Mouse (Mus musculus): Measurements from ENCODE around the gene Heatr5a. TPM values are rescaled to one million over a fixed set of nuclear protein-coding genes. Genes with fewer than 3 reads are reported as not detected.

Heatr5a gene
- total RNA-seq, 2 experiments from 2014 or later: 6.9 to 7.2 TPM

DNA sequence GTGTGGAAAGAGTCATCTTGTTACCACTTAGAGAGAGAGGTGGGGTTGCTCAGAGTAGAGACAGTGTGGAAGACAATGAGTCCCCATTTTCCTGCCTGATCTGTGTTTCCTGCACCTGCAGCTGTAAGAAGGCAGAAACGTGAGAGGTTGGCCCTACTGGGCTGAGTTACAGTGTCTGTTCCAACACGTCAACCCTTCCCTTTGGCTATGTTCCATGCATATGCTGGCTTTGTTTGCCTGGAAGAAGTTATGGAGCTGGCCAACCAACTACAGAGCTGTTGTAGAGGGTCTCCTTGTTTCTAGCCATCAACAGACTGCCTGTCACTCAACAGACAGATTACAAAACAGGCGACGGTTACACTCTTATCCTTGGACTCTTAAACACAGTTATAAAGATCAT is 74.2 kb downstream of the Heatr5a start:
- no peak for DNase-seq (ENCODE audit: low spot score in 2 of 2)

DNA sequence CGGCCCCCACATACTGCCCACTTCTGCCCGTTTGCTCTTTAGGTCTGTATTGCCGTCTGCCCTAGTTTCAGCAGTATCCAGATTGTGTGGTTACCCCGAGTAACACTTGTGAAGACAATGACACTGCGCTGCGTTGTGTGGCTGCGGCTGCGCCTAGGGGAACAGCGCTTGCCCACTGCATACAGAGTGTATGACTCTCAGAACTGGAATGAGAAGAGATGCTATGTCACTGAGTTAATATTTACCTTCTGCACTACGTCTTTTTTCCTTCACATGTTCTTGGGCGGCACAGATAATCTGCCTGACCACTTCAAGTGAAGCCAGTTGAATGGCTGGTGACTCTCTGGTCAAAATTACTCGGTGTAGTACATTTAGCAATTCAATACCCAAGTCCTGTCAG is 82.5 kb downstream of the Heatr5a start:
- intact Hi-C loops (cut with DNase I): no loop called here
- DNase-seq (ENCODE audit: low spot score in 2 of 2): peak in 1 of 2 experiments; percentile 17

More for the DNA sequence above, 74.2 kb downstream of the Heatr5a start:
- intact Hi-C loops (cut with DNase I): no loop called here

DNA sequence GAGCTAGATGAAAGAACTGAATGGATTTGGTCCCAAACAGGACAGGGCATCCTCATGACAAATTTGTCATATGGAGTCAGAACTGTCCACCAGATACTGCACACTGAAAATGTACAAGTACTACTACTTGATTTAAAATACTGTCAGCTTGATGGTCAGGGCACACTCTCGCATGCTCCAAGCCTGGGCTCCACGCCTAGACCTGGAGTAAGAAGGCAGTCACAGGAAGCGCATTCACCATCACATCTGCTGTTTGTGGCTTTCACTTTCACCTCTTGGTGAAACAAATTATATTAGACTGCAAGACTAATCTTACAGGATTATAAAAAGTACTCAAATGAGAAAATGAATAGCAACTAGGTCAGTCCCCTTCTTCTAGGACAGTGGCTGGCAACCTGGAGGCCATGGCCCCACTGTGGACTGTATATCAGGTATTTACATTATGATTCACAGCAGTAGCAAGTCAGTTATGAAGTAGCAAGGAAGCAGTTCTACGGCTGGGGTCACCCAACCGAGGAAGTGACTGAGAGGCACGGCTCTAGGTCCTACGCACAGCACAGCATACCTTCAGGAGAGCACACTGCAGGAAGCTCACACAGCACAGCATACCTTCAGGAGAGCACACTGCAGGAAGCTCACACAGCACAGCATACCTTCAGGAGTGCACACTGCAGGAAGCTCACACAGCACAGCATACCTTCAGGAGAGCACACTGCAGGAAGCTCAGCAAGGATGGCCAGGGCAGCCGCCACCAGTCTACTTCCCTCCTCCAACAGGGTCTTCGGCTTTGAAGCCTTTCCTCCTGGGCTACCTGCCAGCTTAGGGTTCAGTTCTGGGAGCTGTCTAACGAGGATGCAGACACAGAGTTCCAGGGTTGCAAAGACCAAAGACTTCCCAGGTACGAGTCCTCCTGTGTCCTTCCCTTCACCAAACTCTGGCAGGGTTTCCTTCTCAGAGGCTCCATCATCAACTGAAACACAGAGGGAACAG is 83.5 kb downstream of the Heatr5a start:
- DNase-seq (ENCODE audit: low spot score in 2 of 2): no peak

DNA sequence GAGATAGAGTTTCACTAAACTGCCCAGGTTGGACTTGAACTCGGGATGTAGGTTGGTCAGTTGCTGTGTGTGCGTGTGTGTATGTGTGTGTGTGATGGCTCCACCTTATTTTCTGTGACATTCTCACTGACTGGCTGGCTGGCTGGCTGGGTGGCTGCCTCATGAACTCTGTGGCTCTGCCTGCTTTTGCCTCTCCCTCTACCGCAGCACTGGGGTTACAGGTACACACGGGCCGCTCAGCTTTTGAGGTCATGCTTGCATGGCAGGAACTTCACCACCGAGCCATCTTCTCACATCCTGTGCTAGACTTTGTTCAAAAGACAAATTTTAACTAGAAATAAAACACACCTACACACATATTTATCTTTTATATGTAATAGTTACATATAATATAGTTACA is 84.8 kb downstream of the Heatr5a start:
- DNase-seq (ENCODE audit: low spot score in 2 of 2): no peak
- intact Hi-C loops (cut with DNase I): no loop called here

More for the DNA sequence above, 83.5 kb downstream of the Heatr5a start:
- intact Hi-C loops (cut with DNase I): no loop called here

DNA sequence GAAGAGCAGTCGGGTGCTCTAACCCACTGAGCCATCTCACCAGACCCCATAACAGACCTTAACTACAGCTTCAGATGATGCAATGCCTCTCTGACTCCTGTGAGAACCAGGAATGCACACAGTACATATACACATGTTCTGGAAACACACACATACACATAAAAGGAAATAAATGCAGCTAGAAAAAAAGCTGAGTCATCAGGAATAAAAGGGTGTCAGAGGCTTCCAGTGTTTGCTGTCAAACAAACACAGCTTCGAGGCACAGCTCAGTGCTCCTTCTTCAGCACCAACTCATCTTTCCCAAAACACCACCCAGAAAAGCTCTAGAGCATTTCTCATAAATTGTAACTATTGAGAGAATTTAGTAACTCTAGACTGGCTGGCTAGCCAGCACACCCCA is 86.3 kb downstream of the Heatr5a start:
- no peak for DNase-seq (ENCODE audit: low spot score in 2 of 2)
- intact Hi-C loops (cut with DNase I): no loop called here

DNA sequence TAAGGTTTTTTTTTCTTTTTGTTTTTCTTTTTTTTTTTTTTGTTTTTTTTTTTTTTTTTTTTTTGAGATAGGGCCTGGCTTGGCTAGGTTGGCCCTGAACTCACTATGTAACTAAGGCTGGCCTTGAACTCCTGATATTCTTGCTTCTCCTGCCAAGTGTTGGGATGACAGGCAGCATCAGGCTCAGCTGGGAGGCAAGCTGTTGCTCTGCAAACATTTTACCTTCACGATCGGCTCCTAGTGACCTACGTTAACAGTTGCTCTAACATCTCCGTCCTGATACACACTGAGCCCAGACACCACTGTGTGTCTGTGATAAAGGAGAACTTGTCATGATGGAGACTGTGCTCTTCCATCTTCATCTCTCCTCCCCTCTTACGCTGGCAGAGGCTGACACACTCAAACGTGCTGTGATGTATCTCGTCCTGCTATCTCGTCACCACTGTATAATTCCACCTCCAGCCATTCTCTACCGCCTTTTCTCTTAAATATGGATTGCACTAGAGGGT is 87.8 kb downstream of the Heatr5a start:
- intact Hi-C loops (cut with DNase I): no loop called here
- no peak for DNase-seq (ENCODE audit: low spot score in 2 of 2)

DNA sequence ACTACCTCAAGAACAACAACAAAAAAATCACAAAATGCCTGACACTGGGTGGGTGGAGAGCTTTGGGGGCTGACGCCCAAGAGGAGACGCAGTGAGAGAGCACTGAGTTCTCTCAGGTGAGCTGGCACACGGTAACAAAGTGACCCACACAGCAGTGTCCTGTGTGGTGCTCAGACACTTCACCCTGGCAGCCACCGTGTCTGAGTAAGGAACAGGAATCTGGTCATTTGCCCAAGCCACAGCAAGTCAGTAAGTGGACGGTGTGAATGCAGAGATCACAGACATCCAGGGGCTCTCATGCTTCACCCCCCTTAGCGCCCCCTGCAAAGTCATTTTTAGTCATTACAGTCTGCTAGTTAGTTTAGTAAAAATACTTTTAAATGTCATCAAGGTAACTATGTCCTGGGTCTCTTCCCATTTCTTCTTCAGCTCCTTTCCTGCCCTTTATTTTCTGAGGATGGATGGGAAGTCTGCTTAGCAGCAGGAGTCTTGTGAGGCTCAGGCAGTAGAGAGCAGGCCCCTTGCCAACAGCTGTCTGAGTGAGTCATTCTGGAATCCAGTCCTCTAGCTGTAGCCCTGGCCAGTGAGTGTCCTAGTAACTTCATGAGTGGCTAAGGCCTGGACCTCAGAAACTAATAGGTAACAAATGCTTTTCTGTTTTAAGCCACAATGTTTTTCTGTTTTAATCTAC is 88.4 kb downstream of the Heatr5a start:
- intact Hi-C loops (cut with DNase I): no loop called here
- DNase-seq (ENCODE audit: low spot score in 2 of 2): peak; percentile 35 to 49

DNA sequence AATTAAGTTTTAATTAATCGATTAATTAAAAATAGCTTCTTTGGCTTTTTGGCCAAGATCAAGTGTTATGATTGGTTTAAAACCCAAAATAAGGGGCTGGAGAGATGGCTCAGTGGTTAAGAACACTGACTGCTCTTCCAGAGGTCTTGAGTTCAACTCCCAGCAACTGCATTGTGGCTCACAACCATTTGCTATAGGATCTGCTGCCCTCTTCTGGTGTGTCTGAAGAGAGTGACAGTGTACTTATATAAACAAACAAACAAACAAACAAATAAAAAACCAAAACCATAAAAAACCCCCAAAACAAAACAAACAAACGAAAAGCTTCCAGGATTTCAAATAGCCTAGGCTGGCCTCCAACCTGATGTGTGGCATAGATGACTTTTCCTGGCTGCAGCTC is 89.3 kb downstream of the Heatr5a start:
- intact Hi-C loops (cut with DNase I): no loop called here

DNA sequence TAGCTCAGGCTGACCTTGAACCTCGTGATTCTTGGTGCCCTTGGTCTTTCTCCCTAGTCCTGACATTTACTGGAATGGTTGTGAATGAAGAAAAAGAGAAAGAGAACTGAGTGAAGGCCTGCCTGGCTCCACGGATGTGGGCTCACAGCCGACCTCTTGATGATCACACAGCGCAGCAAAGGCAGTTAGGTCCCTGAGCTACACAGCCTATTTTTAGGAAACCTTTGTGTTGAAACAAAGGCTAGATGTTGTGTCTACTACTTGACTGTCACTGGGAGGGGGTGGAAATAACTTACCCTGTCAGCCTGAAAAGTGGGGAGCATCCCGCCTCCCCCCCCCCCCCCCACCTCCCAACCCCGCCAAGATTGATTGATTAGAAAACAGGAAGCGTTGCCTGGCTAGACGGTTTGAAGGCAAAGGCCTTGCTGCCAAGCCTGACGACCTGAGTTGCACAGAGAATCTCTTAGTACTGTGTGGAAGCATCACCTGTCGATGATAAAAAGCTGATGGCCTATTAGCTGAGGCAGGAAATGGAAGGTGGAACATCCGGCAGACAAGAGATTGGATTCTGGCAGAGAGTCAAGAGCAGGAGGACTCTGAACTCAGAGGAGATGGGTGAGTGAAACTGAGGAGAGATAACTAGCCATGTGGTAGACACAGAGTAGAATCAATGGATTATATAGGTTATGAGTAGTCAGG is 99.5 kb downstream of the Heatr5a start:
- intact Hi-C loops (cut with DNase I): no loop called here
- DNase-seq (ENCODE audit: low spot score in 2 of 2): no peak

More for the DNA sequence above, 89.3 kb downstream of the Heatr5a start:
- DNase-seq (ENCODE audit: low spot score in 2 of 2): no peak

DNA sequence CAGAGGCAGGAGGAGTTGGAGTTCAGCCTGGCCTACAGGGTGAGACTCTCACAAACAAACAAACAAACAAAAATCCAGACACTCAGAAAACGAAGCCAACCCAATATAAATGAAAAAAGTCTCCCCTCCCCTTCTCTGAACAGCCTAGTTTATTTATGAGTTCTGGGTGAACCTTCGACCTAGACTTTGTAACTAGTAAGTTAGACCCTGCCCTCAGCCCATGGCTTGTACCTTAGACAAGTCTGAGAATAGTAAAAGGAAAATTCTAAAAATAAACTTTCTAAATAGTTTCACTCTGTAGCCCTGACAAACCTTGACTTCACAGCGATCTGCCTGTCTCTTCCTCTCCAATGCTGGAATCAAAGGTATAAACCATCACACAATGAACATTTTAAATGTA is 101.6 kb downstream of the Heatr5a start:
- intact Hi-C loops (cut with DNase I): no loop called here
- no peak for DNase-seq (ENCODE audit: low spot score in 2 of 2)

DNA sequence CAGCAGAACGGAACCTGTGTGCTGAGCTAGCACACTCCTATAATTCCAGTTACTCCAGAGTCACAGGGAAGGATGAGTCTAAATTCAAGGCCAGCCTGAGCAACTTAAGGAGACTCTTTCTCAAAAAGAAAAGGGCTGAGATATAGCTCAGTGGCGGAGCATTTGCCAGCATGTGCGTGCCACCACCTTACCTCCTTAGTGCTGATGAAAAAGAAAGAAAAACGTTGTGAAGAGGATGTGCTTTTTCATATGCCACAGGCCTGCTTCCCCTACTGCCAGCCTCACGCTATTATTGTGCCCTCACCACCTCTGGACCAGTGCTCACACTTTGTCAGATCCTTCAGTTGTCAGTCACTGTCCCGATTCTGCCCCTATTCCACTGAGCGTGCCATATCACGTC is 104.0 kb downstream of the Heatr5a start:
- DNase-seq (ENCODE audit: low spot score in 2 of 2): no peak
- intact Hi-C loops (cut with DNase I): no loop called here

DNA sequence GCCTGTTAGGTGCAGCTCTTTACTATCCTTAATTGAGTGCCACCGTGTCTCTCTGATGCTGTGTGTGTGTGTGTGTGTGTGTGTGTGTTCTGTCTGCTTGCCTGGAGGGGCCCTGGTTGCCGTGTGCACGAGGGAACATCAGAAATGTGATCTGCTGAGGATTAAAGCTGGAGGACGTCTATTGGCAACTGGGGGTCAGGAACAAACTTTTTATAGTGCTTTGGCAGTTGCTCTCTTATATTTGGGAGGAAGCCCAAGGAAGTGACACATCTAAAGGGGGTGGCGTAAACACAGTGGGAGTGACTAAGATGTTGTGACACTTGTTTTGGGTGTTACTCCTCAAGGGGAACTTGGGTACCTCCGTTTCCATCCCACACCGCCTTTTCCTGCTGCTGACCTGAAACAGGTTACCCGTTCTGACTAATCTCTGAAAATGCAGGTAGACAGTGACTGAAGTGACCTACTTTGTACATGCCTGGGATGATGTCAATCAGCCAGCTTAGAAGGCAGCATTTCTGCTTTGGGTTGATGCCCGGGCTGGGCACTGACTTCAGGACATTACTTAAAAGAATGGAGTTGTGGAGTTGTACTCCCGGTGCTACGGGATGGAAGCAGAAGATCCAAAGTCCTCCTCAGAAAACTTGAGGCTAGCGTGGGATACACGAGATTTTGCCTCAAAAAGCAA is 104.8 kb downstream of the Heatr5a start:
- intact Hi-C loops (cut with DNase I): no loop called here
- peak in 1 of 2 experiments; percentile 21 for DNase-seq (ENCODE audit: low spot score in 2 of 2)

DNA sequence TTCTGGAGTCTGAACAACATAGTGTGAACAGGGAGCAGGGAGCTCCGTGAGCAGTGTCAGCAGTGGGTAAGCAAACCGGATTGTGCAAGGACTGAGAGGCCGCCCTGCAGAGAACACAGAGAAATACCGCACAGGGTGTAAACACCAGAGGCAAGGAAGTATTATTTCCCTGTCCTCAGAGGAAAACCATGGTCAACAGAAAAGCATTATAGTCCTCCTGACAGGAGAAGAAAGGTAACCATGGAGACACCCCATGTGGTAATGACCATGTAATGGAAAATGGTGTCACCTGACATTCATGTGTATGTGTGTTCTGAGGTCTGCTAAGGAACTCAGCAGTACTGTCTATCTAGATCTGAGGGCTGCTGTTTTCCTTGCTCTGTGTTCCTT is 105.3 kb downstream of the Heatr5a start:
- DNase-seq (ENCODE audit: low spot score in 2 of 2): peak; percentile 5 to 60
- intact Hi-C loops (cut with DNase I): no loop called here

DNA sequence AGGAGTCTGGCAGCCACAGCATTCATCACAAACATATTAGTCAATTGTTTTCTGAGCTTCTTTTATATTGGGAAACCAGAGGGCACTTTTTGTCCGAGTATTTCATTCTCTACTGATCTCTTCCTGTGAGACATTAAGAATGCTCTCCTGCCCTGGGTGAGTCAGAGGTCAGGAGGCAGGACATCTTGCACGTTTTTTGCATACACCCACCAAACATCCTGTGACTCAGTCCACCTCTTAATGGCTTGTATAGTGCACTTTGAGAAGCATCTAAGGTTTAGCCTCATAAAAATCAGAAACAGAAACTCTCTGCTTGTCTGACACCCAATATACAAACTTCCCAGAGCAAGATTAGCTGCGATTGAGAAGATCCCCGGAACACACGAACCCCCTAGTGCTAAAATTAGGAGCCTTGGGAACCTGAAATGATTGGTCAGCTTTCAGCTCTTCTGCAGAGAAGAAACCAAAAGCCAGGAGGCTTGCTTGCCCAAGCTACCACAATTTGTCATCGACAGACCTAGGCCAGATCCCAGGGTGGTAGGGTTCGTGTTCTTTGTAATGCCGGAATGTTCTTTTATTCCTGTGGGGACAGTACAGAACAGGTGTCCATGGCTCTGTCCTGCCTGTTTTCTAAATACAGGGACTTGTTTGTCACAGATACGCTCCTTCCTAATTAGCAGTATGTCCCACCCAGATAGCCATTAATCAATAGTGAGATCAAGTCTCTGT is 105.9 kb downstream of the Heatr5a start:
- intact Hi-C loops (cut with DNase I): no loop called here
- DNase-seq (ENCODE audit: low spot score in 2 of 2): no peak

DNA sequence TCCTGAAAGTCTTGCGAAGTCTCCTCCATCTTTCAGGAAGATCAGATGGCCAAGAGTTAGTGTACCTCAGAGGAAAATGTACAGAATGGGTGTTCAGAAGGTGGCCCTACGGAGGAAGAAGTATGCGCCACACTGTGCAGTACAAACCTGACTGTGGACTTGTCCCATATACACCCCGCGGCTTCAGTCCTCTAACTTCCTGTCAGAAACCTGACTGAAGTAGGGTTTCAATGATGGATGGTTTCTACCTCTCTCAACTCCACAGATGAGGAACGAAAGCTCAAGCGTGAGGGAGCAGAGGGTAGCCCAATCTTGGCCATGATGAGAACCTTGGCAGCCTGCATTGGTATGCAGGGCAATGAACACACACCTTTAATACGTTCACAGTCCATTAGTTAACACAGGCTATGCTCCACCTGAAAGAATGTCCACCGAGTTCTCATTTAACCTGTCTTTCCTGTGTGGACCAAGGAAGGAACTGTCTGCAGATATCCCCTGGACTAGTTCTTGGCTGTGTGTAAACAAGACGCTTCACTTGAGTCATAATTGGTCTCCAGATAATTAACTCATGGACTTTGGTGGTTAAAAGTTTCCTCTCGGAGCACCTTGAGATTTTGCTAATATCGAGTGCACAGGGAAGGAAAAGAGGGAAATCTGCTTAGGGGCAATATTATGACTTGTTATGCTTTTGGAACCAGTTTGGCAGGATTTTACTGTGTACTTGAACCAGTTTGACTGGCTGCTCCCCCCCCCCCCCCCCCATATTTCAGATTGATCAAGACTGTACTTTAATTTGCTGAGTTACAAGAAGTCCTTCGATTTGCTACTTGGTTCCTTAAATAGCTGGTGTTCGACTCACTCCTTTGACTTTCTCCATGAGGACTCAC is 107.8 kb downstream of the Heatr5a start:
- DNase-seq (ENCODE audit: low spot score in 2 of 2): no peak
- intact Hi-C loops (cut with DNase I): no loop called here

DNA sequence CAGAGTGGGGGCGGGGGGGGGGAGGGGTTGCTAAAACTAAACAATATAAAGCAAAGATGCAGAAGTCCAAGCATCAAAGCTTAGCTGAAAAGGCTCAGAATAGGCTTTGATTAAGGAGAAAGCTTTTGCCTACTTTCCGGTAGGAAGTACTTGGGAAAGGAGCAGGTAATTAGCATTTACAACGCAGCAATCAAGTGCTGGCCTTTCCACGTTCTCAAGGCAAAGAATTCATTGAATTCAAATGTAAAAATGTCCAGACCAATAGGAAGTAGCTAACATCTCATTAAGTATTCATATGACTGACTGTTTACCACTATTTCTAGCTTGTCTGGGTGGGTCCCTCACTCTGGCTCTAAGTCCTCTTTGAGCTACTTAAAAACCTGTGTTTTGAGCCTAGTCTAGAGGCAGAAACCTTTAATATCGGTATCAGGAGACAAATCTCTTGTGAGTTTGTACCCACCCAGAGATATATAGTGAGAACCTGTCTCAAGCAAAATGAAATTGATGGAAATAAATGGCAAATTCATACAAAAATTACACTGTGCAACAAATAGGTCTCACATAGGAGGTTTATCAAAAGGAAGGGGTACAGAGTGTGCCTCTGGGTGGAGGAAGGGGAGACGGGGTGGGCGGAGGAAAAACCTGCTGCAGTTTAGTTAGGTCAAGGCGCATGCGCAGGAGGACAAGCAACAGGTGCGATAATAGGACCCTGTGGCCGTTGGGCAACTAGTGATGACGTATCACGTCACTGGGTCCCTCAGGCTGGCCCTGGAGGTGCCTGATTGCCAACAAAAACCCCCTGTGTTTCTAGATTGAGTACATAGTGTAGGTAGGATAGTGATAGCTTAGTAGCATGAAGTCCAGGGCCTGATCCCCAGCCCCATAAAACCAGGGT is 112.7 kb downstream of the Heatr5a start:
- intact Hi-C loops (cut with DNase I): no loop called here

More for the DNA sequence above, 112.7 kb downstream of the Heatr5a start:
- DNase-seq (ENCODE audit: low spot score in 2 of 2): no peak

Measured in left cerebral cortex, postnatal 14 days (tissue).